Mouse (Mus musculus) heart, postnatal 0 days (tissue): ENCODE measurements around the gene Pgrmc2. TPM values are rescaled to one million over a fixed set of nuclear protein-coding genes. Genes with fewer than 3 reads are reported as not detected.

Experiments used
- ATAC-seq: fragments of 200-750 bp; cut with Nextera tagmentation; 2 replicates; pipeline ENCODE4 v1.8.0; 2017; ENCODE audit warnings: low read depth, moderate number of reproducible peaks, moderate library complexity; ENCODE audit not compliant: insufficient read depth
- DNase-seq: peaks from one replicate; pipeline ENCODE4 v3.0.0-alpha.2; 2016; ENCODE audit warnings: low spot score
- H3K27ac ChIP-seq: fragments of 300-500 bp; sonication (generic); 2 replicates; pipeline ENCODE4 v1.5.1; 2014; ENCODE audit warnings: low read depth, mild to moderate bottlenecking
- H3K27me3 ChIP-seq: fragments of 300-500 bp; sonication (generic); 2 replicates; pipeline ENCODE4 v1.6.1; 2014; ENCODE audit warnings: low read length, mixed read lengths; ENCODE audit not compliant: control insufficient read depth, insufficient read depth
- H3K36me3 ChIP-seq: fragments of 300-500 bp; sonication (generic); replicated peaks from 2 replicates; pipeline ENCODE4 v1.6.1; 2014; ENCODE audit warnings: low read length, mixed read lengths; ENCODE audit not compliant: control insufficient read depth, insufficient read depth
- H3K4me1 ChIP-seq: fragments of 300-500 bp; sonication (generic); 2 replicates; pipeline ENCODE4 v1.6.1; 2014; ENCODE audit warnings: antibody characterized with exemption; ENCODE audit not compliant: control insufficient read depth, insufficient read depth
- H3K4me2 ChIP-seq: fragments of 300-500 bp; sonication (generic); 2 replicates; pipeline ENCODE4 v1.6.1; 2014; ENCODE audit warnings: low read depth, mild to moderate bottlenecking, low read length, moderate library complexity
- H3K4me3 ChIP-seq: fragments of 300-500 bp; sonication (generic); 2 replicates; pipeline ENCODE4 v1.5.1; 2014; ENCODE audit warnings: low read depth, low read length
- H3K9ac ChIP-seq: fragments of 300-500 bp; sonication (generic); replicated peaks from 2 replicates; pipeline ENCODE4 v1.6.1; 2014; ENCODE audit warnings: low read depth, low read length, mixed read lengths
- H3K9me3 ChIP-seq: fragments of 300-500 bp; sonication (generic); replicated peaks from 2 replicates; pipeline ENCODE4 v1.6.1; 2016; ENCODE audit warnings: low read length; ENCODE audit not compliant: control insufficient read depth
- CTCF ChIP-seq: IDR thresholded peaks from 2 replicates; pipeline ENCODE4 v1.5.1; 2016; ENCODE audit warnings: antibody characterized with exemption, control low read depth, low read depth
- EP300 ChIP-seq: IDR thresholded peaks from 2 replicates; pipeline ENCODE4 v1.6.1; 2016; ENCODE audit warnings: antibody characterized with exemption, low read depth
- WGBS: fragments of 180-500 bp; shearing (Covaris S2); extraction: QIAGEN DNeasy Blood & Tissue Kit; methylation state at CpG from one replicate; pipeline ENCODE4 v1.1.7; 2014; 5-methylcytosine and 5-hydroxymethylcytosine counted together
- polyA plus RNA-seq: library from polyadenylated mRNA; unstranded; fragments of >200 nt; fragmentation: Nextera tagmentation; extraction: Ambion mirVana; gene quantifications from 2 replicates; pipeline ENCODE4 v1.2.1, GENCODE M21; 2015
- total RNA-seq: library from RNA; depleted of rRNA; stranded (reverse); fragments of >200 nt; gene quantifications from 2 replicates; pipeline ENCODE4 v1.2.3, GENCODE M21; 2014; ENCODE audit warnings: low replicate concordance

Pgrmc2 gene
- total and polyA plus RNA-seq, 2 experiments from 2014 or later: 18.4 to 29.5 TPM

DNA sequence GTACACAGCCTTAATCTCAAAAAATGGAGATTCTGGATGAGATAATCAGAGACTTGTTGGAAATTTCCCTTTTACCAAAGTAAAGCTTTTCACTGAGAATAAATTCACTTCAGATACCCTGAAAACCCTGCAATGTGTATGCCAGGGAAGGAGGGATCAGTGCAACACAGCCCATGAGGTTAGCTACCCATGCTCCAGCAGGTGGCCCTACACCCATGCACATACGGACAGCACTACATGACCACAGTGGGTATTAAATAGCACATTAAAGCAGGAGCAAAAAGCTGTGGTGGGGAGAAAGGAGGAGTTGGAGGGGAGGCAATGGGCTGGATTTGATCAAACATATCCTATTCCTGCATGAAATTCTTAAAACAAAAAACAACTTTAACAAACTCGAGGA, 12.3 kb downstream of the Pgrmc2 start:
- Histone ChIP-seq H3K27ac (no peak overlapping the region), H3K4me3 (no peak overlapping the region), H3K9me3 (no peaks in the 10 kb centered on the region), H3K27me3 (no peaks in the 10 kb centered on the region), H3K36me3 (peaks cover 42% of the 10 kb centered on the region), H3K4me1 (peaks cover 18% of the 10 kb centered on the region), H3K9ac (no peak overlapping the region), H3K4me2 (no peak overlapping the region)
- WGBS: 64% methylated on average over 2 of the region's 2 CpGs
- TF ChIP-seq CTCF (peak; percentile 57), EP300 (no peak)
- peak; percentile 26 for DNase-seq
- peak; percentile 76; the same call in 1 of the 2 replicates for ATAC-seq

DNA sequence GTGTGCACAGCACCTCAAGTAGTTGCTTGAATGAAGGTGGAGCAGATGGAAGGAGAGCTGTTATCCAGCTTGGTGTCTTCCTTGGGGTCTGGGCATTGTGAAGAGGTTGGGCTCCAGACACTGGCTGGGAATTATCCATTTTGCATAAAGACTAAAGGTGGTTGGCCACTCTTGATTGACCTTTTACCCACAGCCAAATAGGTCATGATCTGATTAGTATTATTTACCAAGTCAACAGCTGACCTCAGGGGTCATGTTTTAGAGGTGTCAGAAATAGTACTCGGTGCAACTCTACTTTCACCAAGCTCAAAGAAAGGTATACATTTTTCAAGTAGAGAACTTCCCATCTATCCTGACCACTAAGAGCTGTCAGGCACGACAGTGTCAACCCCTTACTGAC, 17.5 kb downstream of the Pgrmc2 start:
- WGBS: 77% methylated on average over 2 of the region's 2 CpGs
- TF ChIP-seq CTCF (no peak), EP300 (no peak)
- Histone ChIP-seq H3K4me1 (0 out of 2 replicates have a peak, but pooled peaks cover 3% of the 10 kb centered on the region), H3K27me3 (no peaks in the 10 kb centered on the region), H3K36me3 (peaks cover 57% of the 10 kb centered on the region), H3K4me3 (no peak overlapping the region), H3K9ac (no peak overlapping the region), H3K27ac (no peak overlapping the region), H3K9me3 (no peaks in the 10 kb centered on the region), H3K4me2 (no peak overlapping the region)
- ATAC-seq (no peak), DNase-seq (no peak)

DNA sequence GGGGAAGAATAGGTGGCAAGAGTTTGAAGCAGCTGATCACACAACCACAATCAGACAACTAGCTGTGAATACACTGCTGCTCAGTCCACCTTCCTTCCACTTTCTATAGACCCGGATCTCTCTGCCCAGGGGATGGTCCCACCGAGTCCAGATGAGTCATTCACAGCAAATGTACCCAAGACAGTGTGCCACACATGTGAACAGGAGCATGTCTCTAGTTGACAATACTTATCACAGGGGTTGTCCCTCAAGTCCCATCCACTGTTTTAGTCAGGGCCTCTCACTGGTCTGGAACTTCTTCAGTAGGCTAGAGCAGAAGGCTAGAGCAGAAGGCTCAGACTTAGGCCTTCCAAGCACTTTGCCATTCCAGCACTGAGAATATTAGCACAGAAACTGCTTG, 20.1 kb downstream of the Pgrmc2 start:
- peaks cover 37% of the 10 kb centered on the region for H3K36me3 ChIP-seq
- no peaks in the 10 kb centered on the region for H3K27me3 ChIP-seq
- no peak overlapping the region for H3K27ac ChIP-seq
- H3K4me2 ChIP-seq: no peak overlapping the region
- 93% methylated on average over 2 of the region's 2 CpGs for WGBS
- no peak overlapping the region for H3K9ac ChIP-seq
- ATAC-seq (no peak), DNase-seq (no peak)
- TF ChIP-seq CTCF (no peak), EP300 (no peak)
- no peaks in the 10 kb centered on the region for H3K9me3 ChIP-seq
- H3K4me3 ChIP-seq: no peak overlapping the region
- H3K4me1 ChIP-seq: 0 out of 2 replicates have a peak, but pooled peaks cover 3% of the 10 kb centered on the region

GRCm38 (mm10) chr3:41061831-41062565, 20.8 kb downstream of the Pgrmc2 start:
- DNase-seq (no peak), ATAC-seq (no peak)
- TF ChIP-seq EP300 (no peak), CTCF (no peak)
- H3K4me3 ChIP-seq: no peak overlapping the region
- no peak overlapping the region for H3K4me2 ChIP-seq
- WGBS: 80% methylated on average over 3 of the region's 3 CpGs
- H3K9ac ChIP-seq: no peak overlapping the region
- H3K36me3 ChIP-seq: peaks cover 29% of the 10 kb centered on the region
- H3K27me3 ChIP-seq: no peaks in the 10 kb centered on the region
- H3K9me3 ChIP-seq: no peaks in the 10 kb centered on the region
- 0 out of 2 replicates have a peak, but pooled peaks cover 3% of the 10 kb centered on the region for H3K4me1 ChIP-seq
- H3K27ac ChIP-seq: no peak overlapping the region

GRCm38 (mm10) chr3:41059249-41059648, 23.6 kb downstream of the Pgrmc2 start:
- Histone ChIP-seq H3K27ac (no peak overlapping the region), H3K4me1 (no peaks in the 10 kb centered on the region), H3K9ac (no peak overlapping the region), H3K4me2 (no peak overlapping the region), H3K9me3 (no peaks in the 10 kb centered on the region), H3K27me3 (no peaks in the 10 kb centered on the region), H3K36me3 (peaks cover 4% of the 10 kb centered on the region; the same call in 1 of the 2 replicates), H3K4me3 (no peak overlapping the region)
- no peak for DNase-seq
- WGBS: 85% methylated on average over 3 of the region's 3 CpGs
- TF ChIP-seq EP300 (no peak), CTCF (no peak)
- no peak for ATAC-seq

DNA sequence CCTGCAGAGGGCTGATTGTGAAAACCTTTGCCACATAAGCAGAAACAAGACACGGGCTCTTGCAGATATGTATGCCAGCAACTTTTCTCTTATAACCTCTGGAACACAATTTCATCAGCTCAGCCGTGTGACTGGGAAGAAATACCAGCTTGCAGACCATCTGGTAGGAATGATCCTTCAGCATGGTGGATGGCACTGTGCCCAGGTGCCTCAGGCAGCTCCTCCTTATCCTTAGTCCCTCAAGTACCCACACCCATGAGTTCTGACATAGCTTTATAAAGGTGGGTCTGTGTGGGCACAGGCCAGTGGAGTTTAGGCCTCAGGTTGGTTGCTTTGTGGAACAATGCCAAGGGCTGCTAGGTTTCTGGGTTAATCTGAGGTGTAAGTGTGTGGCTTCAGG, 24.5 kb downstream of the Pgrmc2 start:
- H3K9me3 ChIP-seq: no peaks in the 10 kb centered on the region
- no peak for TF ChIP-seq CTCF
- TF ChIP-seq EP300: no peak
- no peak overlapping the region for H3K9ac ChIP-seq
- H3K27ac ChIP-seq: peak overlapping the region; percentile 27; the same call in 1 of the 2 replicates
- H3K4me3 ChIP-seq: no peak overlapping the region
- peaks cover 1% of the 10 kb centered on the region; the same call in 1 of the 2 replicates for H3K36me3 ChIP-seq
- H3K27me3 ChIP-seq: no peaks in the 10 kb centered on the region
- ATAC-seq (peak; percentile 49), DNase-seq (no peak)
- H3K4me1 ChIP-seq: no peaks in the 10 kb centered on the region
- 40% methylated on average over 2 of the region's 2 CpGs for WGBS
- no peak overlapping the region for H3K4me2 ChIP-seq
